In genomic region chr16:35159991-35160390, GRCm38 (mm10) we compare ENCODE assay signal across 15 mouse cellular contexts. TPM values are rescaled to one million over a fixed set of nuclear protein-coding genes. Genes with fewer than 3 reads are reported as not detected.
DNase-seq lines count a peak whose midpoint lies in the region; ATAC-seq lines count a peak whose summit lies in the region.
"Had no signal": no experiment of that assay in that cellular context is flagged by ENCODE, and none has a peak within 500 bp of the region (broad histone marks: within the 10 kb centered on the region; RNA-seq: fewer than 3 reads in every experiment).

No protein-coding gene starts in this region.

- no peak overlapping the region for H3K9ac ChIP-seq in heart, embryonic 15.5 days
- H3K9ac ChIP-seq: liver, postnatal 0 days; stomach, embryonic 15.5 days had no signal

- H3K9me3 ChIP-seq in heart, embryonic 15.5 days (replicated peaks) = no peaks in the 10 kb centered on the region
- H3K9me3 ChIP-seq: stomach, embryonic 15.5 days had no signal

- peak overlapping the region; percentile 84; the same call in 1 of the 2 replicates for H3K4me3 ChIP-seq in heart, embryonic 15.5 days
- H3K4me3 ChIP-seq: stomach, embryonic 15.5 days had no signal

- peaks cover 26% of the 10 kb centered on the region for H3K27me3 ChIP-seq in heart, embryonic 15.5 days

- H3K4me2 ChIP-seq in heart, embryonic 15.5 days = peak overlapping the region; percentile 96
- H3K4me2 ChIP-seq: stomach, embryonic 15.5 days had no signal

- DNase-seq in heart, postnatal 4 days = no peak
- DNase-seq in right cerebral cortex, adult 18-20 months = peak; percentile 64
- no peak for DNase-seq in right cerebral cortex, postnatal 14 days
- DNase-seq in mesoderm, embryonic 11.5 days (ENCODE audit: low read depth, low spot score) = peak; percentile 30
- no peak for DNase-seq in Muller cell, postnatal 12 days (ENCODE audit: inconsistent ontology term)
- no peak for DNase-seq in adrenal gland, adult 18-20 months (ENCODE audit: low spot score in 2 of 2)
- DNase-seq: adrenal gland, postnatal 25 days; cerebellum, postnatal 10 days; kidney, adult 2 months; liver, postnatal 0 days had no signal

- peaks cover 54% of the 10 kb centered on the region for H3K4me1 ChIP-seq in heart, embryonic 15.5 days (replicated peaks)

- ATAC-seq in heart, embryonic 15.5 days (replicated peaks; ENCODE audit: insufficient number of reproducible peaks, insufficient read depth, low FRiP score, low read depth) = no peak
- ATAC-seq in monocyte, adult 5-6 weeks (replicated peaks; ENCODE audit: insufficient number of reproducible peaks, low FRiP score, low TSS enrichment, poor library complexity, severe bottlenecking) = no peak
- ATAC-seq: CD4-positive, CD25-positive, alpha-beta regulatory T cell, adult 4 months; liver, postnatal 0 days had no signal

- WGBS in heart, embryonic 15.5 days = 66% methylated on average over 4 of the region's 4 CpGs

- H3K27ac ChIP-seq in heart, embryonic 15.5 days = peak overlapping the region; percentile 9; the same call in 1 of the 2 replicates
- H3K27ac ChIP-seq: stomach, embryonic 15.5 days had no signal

- no peaks in the 10 kb centered on the region for H3K36me3 ChIP-seq in heart, embryonic 15.5 days
- H3K36me3 ChIP-seq: stomach, embryonic 15.5 days had no signal

RNA-seq across cellular contexts. Expression of gene Adcy5, which starts 5.3 kb away (rescaled TPM):
- polyA plus RNA-seq in heart, embryonic 15.5 days (2015; fragmentation: Nextera tagmentation; extraction: Ambion mirVana) = 9.2 and 9.7 TPM in 2 replicates
- total RNA-seq in heart, postnatal 4 days (2021) = 10 to 100 TPM; 65.2 to 65.7 TPM
- total RNA-seq in adrenal gland, adult 18-20 months (2021) = 10 to 100 TPM in 1 of 2 experiments, 1 to 10 TPM in 1; 8.9 to 18.3 TPM
- 0.10 TPM in 1 of 3 replicates, not detected in the others for total RNA-seq in monocyte, adult 5-6 weeks (2017)
- total RNA-seq: megakaryocyte-erythroid progenitor cell, adult 5-6 weeks had no signal

Comparison
In these comparisons a context has a peak if more than half of its experiments do, and no peak if none do; other contexts are left out.
1. DNase-seq: peak in right cerebral cortex, adult 18-20 months (single experiment) and mesoderm, embryonic 11.5 days (single experiment); none in heart, postnatal 4 days (single experiment), right cerebral cortex, postnatal 14 days (single experiment), Muller cell, postnatal 12 days (single experiment) and adrenal gland, adult 18-20 months (0 of 2).